10 mouse cellular contexts compared by ENCODE assay signal in the genomic region with DNA sequence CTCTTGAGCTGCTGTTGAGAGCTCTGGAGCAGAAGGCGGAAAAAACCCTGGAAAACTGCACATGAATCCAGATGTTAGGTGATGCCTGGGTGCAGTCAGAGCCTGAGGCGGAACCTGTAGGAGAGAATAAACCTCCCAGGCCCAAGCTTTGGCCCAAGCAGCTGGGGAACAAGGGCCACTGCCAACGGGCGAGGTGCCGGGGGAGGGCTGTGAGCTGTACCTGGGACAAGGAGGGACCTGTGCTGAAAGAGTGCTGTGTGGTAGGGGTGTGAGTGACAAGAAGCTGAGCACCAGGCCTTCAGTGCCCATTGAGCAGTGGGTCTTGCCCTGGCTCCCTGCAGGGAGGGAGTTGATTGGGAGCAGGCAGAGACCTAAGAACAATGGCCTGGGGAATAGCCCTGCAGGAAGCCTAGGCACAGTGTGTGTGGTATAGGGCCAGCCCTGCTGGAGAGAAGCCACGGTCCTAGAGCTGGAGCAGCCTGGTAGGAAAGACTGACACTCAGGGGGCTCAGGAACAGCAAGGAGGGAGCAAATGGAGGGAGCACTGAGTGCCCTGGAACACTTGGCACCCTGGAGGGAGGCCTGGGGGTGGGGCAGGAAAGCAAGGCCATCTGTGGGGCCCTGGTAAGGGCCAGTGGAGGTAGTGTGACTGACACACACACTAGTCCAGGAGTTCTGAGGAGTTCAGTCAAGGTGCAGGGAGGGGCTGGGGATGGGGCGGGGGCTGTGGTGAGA. TPM values are rescaled to one million over a fixed set of nuclear protein-coding genes. Genes with fewer than 3 reads are reported as not detected.
A peak's percentile ranks its signal among the peaks of the same experiment; 100 is the strongest.
DNase-seq lines count a peak whose midpoint lies in the region; ATAC-seq lines count a peak whose summit lies in the region.
"Had no signal": no experiment of that assay in that cellular context is flagged by ENCODE, and none has a peak within 500 bp of the region (broad histone marks: within the 10 kb centered on the region; RNA-seq: fewer than 3 reads in every experiment).

No protein-coding gene starts in this region.

- peaks cover 72% of the 10 kb centered on the region for H3K4me1 ChIP-seq in heart, embryonic 12.5 days (replicated peaks)
- peaks cover 51% of the 10 kb centered on the region for H3K4me1 ChIP-seq in hindbrain, embryonic 15.5 days (replicated peaks)
- peaks cover 31% of the 10 kb centered on the region for H3K4me1 ChIP-seq in midbrain, embryonic 16.5 days (ENCODE audit: control insufficient read depth, insufficient read depth, low read length)

- 0 out of 2 replicates have a peak overlapping the region, but pooled peaks have one; percentile 12 for H3K27ac ChIP-seq in heart, embryonic 12.5 days (ENCODE audit: poor library complexity, severe bottlenecking)
- peak overlapping the region; percentile 18; the same call in 1 of the 2 replicates for H3K27ac ChIP-seq in hindbrain, embryonic 15.5 days (replicated peaks)
- H3K27ac ChIP-seq in midbrain, embryonic 16.5 days (ENCODE audit: low read length), result no peak overlapping the region
- H3K27ac ChIP-seq: lung, embryonic 15.5 days had no signal

- no peak overlapping the region for H3K4me3 ChIP-seq in heart, embryonic 12.5 days
- no peak overlapping the region for H3K4me3 ChIP-seq in hindbrain, embryonic 15.5 days
- no peak overlapping the region for H3K4me3 ChIP-seq in midbrain, embryonic 16.5 days (ENCODE audit: low read depth, low read length)
- H3K4me3 ChIP-seq: lung, embryonic 15.5 days had no signal

- WGBS in heart, embryonic 12.5 days, result 60% methylated on average over 7 of the region's 7 CpGs
- 40% methylated on average over 7 of the region's 7 CpGs for WGBS in hindbrain, embryonic 15.5 days
- 46% methylated on average over 7 of the region's 7 CpGs for WGBS in midbrain, embryonic 16.5 days

- H3K9ac ChIP-seq in heart, embryonic 12.5 days, result peak overlapping the region; percentile 66
- no peak overlapping the region for H3K9ac ChIP-seq in hindbrain, embryonic 15.5 days
- H3K9ac ChIP-seq in midbrain, embryonic 16.5 days (ENCODE audit: low read depth, low read length), result peak overlapping the region; percentile 45
- H3K9ac ChIP-seq: lung, embryonic 15.5 days had no signal

- no peak overlapping the region for H3K4me2 ChIP-seq in heart, embryonic 12.5 days
- no peak overlapping the region for H3K4me2 ChIP-seq in hindbrain, embryonic 15.5 days
- H3K4me2 ChIP-seq in midbrain, embryonic 16.5 days (ENCODE audit: low read length), result no peak overlapping the region
- H3K4me2 ChIP-seq: lung, embryonic 15.5 days had no signal

- H3K27me3 ChIP-seq in heart, embryonic 12.5 days (replicated peaks), result no peaks in the 10 kb centered on the region
- H3K27me3 ChIP-seq in hindbrain, embryonic 15.5 days, result no peaks in the 10 kb centered on the region
- no peaks in the 10 kb centered on the region for H3K27me3 ChIP-seq in midbrain, embryonic 16.5 days (ENCODE audit: control insufficient read depth, insufficient read depth, low read depth, low read length)
- H3K27me3 ChIP-seq: lung, embryonic 15.5 days had no signal

- no peak for DNase-seq in heart, postnatal 4 days
- peak; percentile 63 for DNase-seq in adrenal gland, postnatal 14 days
- no peak for DNase-seq in layer of hippocampus, adult 9-10 months (ENCODE audit: low spot score)
- DNase-seq in urinary bladder, postnatal 10 days (ENCODE audit: low spot score), result no peak
- no peak for DNase-seq in cerebellum, postnatal 36 days

- peak; percentile 64 for ATAC-seq in heart, embryonic 12.5 days (ENCODE audit: insufficient number of reproducible peaks, low FRiP score)
- ATAC-seq in hindbrain, embryonic 15.5 days (ENCODE audit: low FRiP score, low read depth), result peak; percentile 49; the same call in 1 of the 2 replicates
- ATAC-seq in midbrain, embryonic 16.5 days, result peak; percentile 66

- H3K9me3 ChIP-seq in heart, embryonic 12.5 days (replicated peaks), result no peaks in the 10 kb centered on the region
- H3K9me3 ChIP-seq in hindbrain, embryonic 15.5 days, result no peaks in the 10 kb centered on the region
- H3K9me3 ChIP-seq in midbrain, embryonic 16.5 days (replicated peaks; ENCODE audit: control insufficient read depth, low read length, poor library complexity, severe bottlenecking), result no peaks in the 10 kb centered on the region
- H3K9me3 ChIP-seq: lung, embryonic 15.5 days had no signal

- H3K36me3 ChIP-seq in heart, embryonic 12.5 days, result 0 out of 2 replicates have a peak, but pooled peaks cover 3% of the 10 kb centered on the region
- H3K36me3 ChIP-seq in hindbrain, embryonic 15.5 days, result no peaks in the 10 kb centered on the region
- H3K36me3 ChIP-seq in midbrain, embryonic 16.5 days (ENCODE audit: control insufficient read depth, insufficient read depth, low read length), result no peaks in the 10 kb centered on the region
- H3K36me3 ChIP-seq: lung, embryonic 15.5 days had no signal

RNA-seq across cellular contexts. Expression of a gene that starts 17.3 kb away (rescaled TPM):
- 28.4 and 31.8 TPM in 2 replicates for polyA plus RNA-seq in heart, embryonic 12.5 days (2016; fragmentation: Nextera tagmentation; extraction: Ambion mirVana)
- 10 to 100 TPM in 1 of 2 experiments, 1 to 10 TPM in 1; 9.1 to 10.3 TPM for total RNA-seq in heart, postnatal 4 days (2021)
- total RNA-seq in adrenal gland, postnatal 14 days (2021), result 30.4 and 31.2 TPM in 2 replicates
- polyA plus RNA-seq in hindbrain, embryonic 15.5 days (2015; fragmentation: Nextera tagmentation; extraction: Ambion mirVana), result 53.9 and 59.1 TPM in 2 replicates
- 54.7 and 55.7 TPM in 2 replicates for polyA plus RNA-seq in midbrain, embryonic 16.5 days (2015; fragmentation: Nextera tagmentation; extraction: Ambion mirVana)

RNA-seq across cellular contexts. Expression of a gene that starts 22.2 kb away (rescaled TPM):
- not detected in 2 replicates for polyA plus RNA-seq in heart, embryonic 12.5 days (2016; fragmentation: Nextera tagmentation; extraction: Ambion mirVana)
- total RNA-seq in heart, postnatal 4 days (2021), result not detected
- 0.30 and 6.4 TPM in 2 replicates for total RNA-seq in adrenal gland, postnatal 14 days (2021)
- 0.36 and 0.63 TPM in 2 replicates for polyA plus RNA-seq in hindbrain, embryonic 15.5 days (2015; fragmentation: Nextera tagmentation; extraction: Ambion mirVana)
- polyA plus RNA-seq in midbrain, embryonic 16.5 days (2015; fragmentation: Nextera tagmentation; extraction: Ambion mirVana), result 0.55 and 0.60 TPM in 2 replicates
- polyA plus RNA-seq: lung, embryonic 15.5 days; testis, adult 2 months had no signal

RNA-seq across cellular contexts. Expression of a gene that starts 59.4 kb away (rescaled TPM):
- polyA plus RNA-seq in heart, embryonic 12.5 days (2016; fragmentation: Nextera tagmentation; extraction: Ambion mirVana), result 22.3 and 24.6 TPM in 2 replicates
- total RNA-seq in heart, postnatal 4 days (2021), result 10 to 100 TPM; 21.5 to 24.5 TPM
- 41.4 and 46.8 TPM in 2 replicates for total RNA-seq in adrenal gland, postnatal 14 days (2021)
- 52.9 and 59.2 TPM in 2 replicates for polyA plus RNA-seq in hindbrain, embryonic 15.5 days (2015; fragmentation: Nextera tagmentation; extraction: Ambion mirVana)
- polyA plus RNA-seq in midbrain, embryonic 16.5 days (2015; fragmentation: Nextera tagmentation; extraction: Ambion mirVana), result 48.9 and 50.8 TPM in 2 replicates
